27 mouse cellular contexts compared by ENCODE assay signal in the genomic region with DNA sequence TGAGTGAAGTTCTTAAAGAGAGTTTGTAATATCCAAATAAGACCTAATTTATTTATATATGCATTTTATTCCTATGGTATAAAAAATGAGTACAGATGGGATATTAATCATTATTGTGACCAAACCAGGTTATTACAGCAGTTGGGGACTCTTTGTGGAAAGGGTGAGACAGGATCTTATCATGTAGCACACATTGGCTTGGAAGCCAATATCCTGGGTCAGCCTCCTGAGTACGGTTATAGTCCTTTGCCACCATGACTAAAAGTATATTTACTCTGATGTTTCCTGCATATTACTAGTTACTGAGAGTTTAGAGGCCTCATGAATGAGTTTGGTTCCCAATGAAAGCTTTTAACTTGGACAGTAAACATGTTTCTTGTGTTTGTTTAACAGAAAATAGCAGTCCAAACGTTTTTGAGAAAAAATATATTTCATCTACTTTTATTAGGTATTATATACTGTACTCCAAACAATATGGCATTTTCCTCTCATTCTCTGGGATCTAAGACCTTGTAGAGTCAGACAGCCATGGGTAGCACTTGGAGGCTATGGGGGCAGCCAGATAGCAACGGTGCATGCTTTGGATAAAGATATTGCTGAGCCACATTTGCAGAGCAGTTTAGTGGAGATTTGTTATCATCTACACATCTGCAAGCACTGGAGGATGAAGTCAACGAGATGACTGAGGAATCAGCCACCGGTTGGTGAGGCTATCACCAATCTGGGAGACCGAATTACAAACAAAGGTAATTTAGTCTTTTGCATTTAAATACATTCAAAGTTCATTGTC.
DNase-seq lines count a peak whose midpoint lies in the region; ATAC-seq and TF ChIP-seq lines count a peak whose summit lies in the region.
"Had no signal": no experiment of that assay in that cellular context is flagged by ENCODE, and none has a peak within 500 bp of the region (broad histone marks: within the 10 kb centered on the region; RNA-seq: fewer than 3 reads in every experiment).

No protein-coding gene starts in this region.

- TF ChIP-seq POLR2A in MEL (IDR thresholded peaks at IDR 0.05; ENCODE audit: control insufficient read depth in 1 of 2, insufficient read depth in 1 of 2, low read depth in 1 of 2, low read length in 2 of 2, poor library complexity in 1 of 2): no peak

- peak; percentile 87 for ATAC-seq in liver, embryonic 11.5 days (replicated peaks; ENCODE audit: low FRiP score)
- peak; percentile 92 for ATAC-seq in liver, embryonic 14.5 days (ENCODE audit: insufficient read depth)
- ATAC-seq in liver, postnatal 0 days: peak; percentile 51
- ATAC-seq in intestine, embryonic 15.5 days: no peak
- ATAC-seq: CD4-positive, CD25-positive, alpha-beta regulatory T cell, adult 4 months; forebrain, embryonic 14.5 days; forebrain, postnatal 0 days; hindbrain, embryonic 16.5 days; Patski had no signal

- H3K36me3 ChIP-seq in MEL (ENCODE audit: control insufficient read depth in 1 of 2, insufficient read depth in 2 of 2, low read length in 2 of 2): peaks cover 0 to 10% of the 10 kb centered on the region in 2 experiments; a peak in 2 of 4 replicates
- H3K36me3 ChIP-seq in liver, embryonic 11.5 days (ENCODE audit: control insufficient read depth, insufficient read depth, low read length): no peaks in the 10 kb centered on the region
- no peaks in the 10 kb centered on the region for H3K36me3 ChIP-seq in liver, embryonic 14.5 days (replicated peaks; ENCODE audit: control insufficient read depth, insufficient read depth, low read depth)
- H3K36me3 ChIP-seq in liver, postnatal 0 days (replicated peaks; ENCODE audit: insufficient read depth, low read length): no peaks in the 10 kb centered on the region
- H3K36me3 ChIP-seq in intestine, embryonic 15.5 days: no peaks in the 10 kb centered on the region
- H3K36me3 ChIP-seq: embryonic facial prominence, embryonic 12.5 days; embryonic facial prominence, embryonic 15.5 days; heart, embryonic 12.5 days; heart, embryonic 15.5 days; hindbrain, embryonic 10.5 days; hindbrain, embryonic 13.5 days had no signal

- H3K27me3 ChIP-seq in MEL (ENCODE audit: control insufficient read depth in 1 of 2, insufficient read depth in 2 of 2, low read length in 2 of 2): no peaks in the 10 kb centered on the region
- no peaks in the 10 kb centered on the region for H3K27me3 ChIP-seq in liver, embryonic 11.5 days (replicated peaks; ENCODE audit: control insufficient read depth, insufficient read depth, low read length)
- H3K27me3 ChIP-seq in liver, embryonic 14.5 days (ENCODE audit: control insufficient read depth, insufficient read depth, low read length): no peaks in the 10 kb centered on the region
- no peaks in the 10 kb centered on the region for H3K27me3 ChIP-seq in liver, postnatal 0 days (ENCODE audit: insufficient read depth, low read length)
- H3K27me3 ChIP-seq in intestine, embryonic 15.5 days (replicated peaks): no peaks in the 10 kb centered on the region
- H3K27me3 ChIP-seq: embryonic facial prominence, embryonic 12.5 days; embryonic facial prominence, embryonic 15.5 days; heart, embryonic 12.5 days; heart, embryonic 15.5 days; hindbrain, embryonic 13.5 days; Patski had no signal

- peaks cover 3 to 9% of the 10 kb centered on the region in 2 experiments; a peak in 2 of 4 replicates for H3K4me1 ChIP-seq in MEL (ENCODE audit: control insufficient read depth in 1 of 2, insufficient read depth in 2 of 2, low read length in 2 of 2)
- no peaks in the 10 kb centered on the region for H3K4me1 ChIP-seq in liver, embryonic 11.5 days (replicated peaks; ENCODE audit: control insufficient read depth, insufficient read depth, low read length)
- peaks cover 0 to 2% of the 10 kb centered on the region in 2 experiments; a peak in 1 of 4 replicates for H3K4me1 ChIP-seq in liver, embryonic 14.5 days (replicated peaks; ENCODE audit: control insufficient read depth in 2 of 2, insufficient read depth in 2 of 2, low read length in 1 of 2)
- no peaks in the 10 kb centered on the region for H3K4me1 ChIP-seq in liver, postnatal 0 days (ENCODE audit: insufficient read depth)
- H3K4me1 ChIP-seq in intestine, embryonic 15.5 days (replicated peaks): no peaks in the 10 kb centered on the region
- H3K4me1 ChIP-seq: embryonic facial prominence, embryonic 12.5 days; embryonic facial prominence, embryonic 15.5 days; heart, embryonic 12.5 days; heart, embryonic 15.5 days had no signal

- peak; percentile 23 for DNase-seq in MEL (ENCODE audit: low read depth, low spot score)
- DNase-seq in liver, embryonic 11.5 days (ENCODE audit: low spot score): no peak
- peak in 2 of 3 experiments; percentile 22 to 35 for DNase-seq in liver, embryonic 14.5 days (ENCODE audit: low read depth in 3 of 3, low spot score in 3 of 3)
- DNase-seq in liver, postnatal 0 days: no peak
- no peak for DNase-seq in right cerebral cortex, postnatal 10 days (ENCODE audit: low spot score in 2 of 2)
- DNase-seq in layer of hippocampus, adult 9-11 months: no peak
- DNase-seq: adrenal gland, postnatal 10 days; adrenal gland, postnatal 36 days; cerebellum, adult 2 months; cerebellum, adult 9-11 months; cerebellum, postnatal 25 days; forebrain, postnatal 0 days; gastrocnemius, postnatal 10 days; gastrocnemius, postnatal 36 days; heart, postnatal 10 days; heart, postnatal 36 days had no signal

- H3K9ac ChIP-seq in MEL (ENCODE audit: control insufficient read depth, low read depth, low read length, poor library complexity, severe bottlenecking): no peak overlapping the region
- H3K9ac ChIP-seq in liver, embryonic 11.5 days (ENCODE audit: low read depth, low read length): no peak overlapping the region
- no peak overlapping the region for H3K9ac ChIP-seq in liver, embryonic 14.5 days (replicated peaks)
- no peak overlapping the region for H3K9ac ChIP-seq in liver, postnatal 0 days (replicated peaks)
- H3K9ac ChIP-seq in intestine, embryonic 15.5 days: no peak overlapping the region
- H3K9ac ChIP-seq: embryonic facial prominence, embryonic 12.5 days; embryonic facial prominence, embryonic 15.5 days; forebrain, postnatal 0 days; heart, embryonic 12.5 days; heart, embryonic 15.5 days; hindbrain, embryonic 13.5 days had no signal

- TF ChIP-seq EP300 in MEL (IDR thresholded peaks at IDR 0.05; ENCODE audit: low read depth in 1 of 2, low read length in 2 of 2): peak; percentile 6 to 55; a peak in 3 of 4 replicates
- peak; percentile 81 for TF ChIP-seq EP300 in liver, embryonic 14.5 days (IDR thresholded peaks at IDR 0.05; ENCODE audit: low read depth)
- TF ChIP-seq EP300 in liver, postnatal 0 days (IDR thresholded peaks at IDR 0.05; ENCODE audit: low read depth): 0 out of 2 replicates have a peak, but pooled peaks have one; percentile 44

- no peak overlapping the region for H3K27ac ChIP-seq in MEL (ENCODE audit: control insufficient read depth, low read depth, low read length)
- H3K27ac ChIP-seq in liver, embryonic 11.5 days (ENCODE audit: low read depth, low read length): no peak overlapping the region
- H3K27ac ChIP-seq in liver, embryonic 14.5 days: no peak overlapping the region
- no peak overlapping the region for H3K27ac ChIP-seq in liver, postnatal 0 days (ENCODE audit: low read depth)
- H3K27ac ChIP-seq in intestine, embryonic 15.5 days: no peak overlapping the region
- H3K27ac ChIP-seq: embryonic facial prominence, embryonic 12.5 days; embryonic facial prominence, embryonic 15.5 days; heart, embryonic 15.5 days; hindbrain, embryonic 10.5 days; hindbrain, embryonic 13.5 days had no signal

- no peaks in the 10 kb centered on the region for H3K9me3 ChIP-seq in MEL (replicated peaks; ENCODE audit: insufficient read depth, low read length)
- H3K9me3 ChIP-seq in liver, embryonic 11.5 days (ENCODE audit: control insufficient read depth, low read length): no peaks in the 10 kb centered on the region
- H3K9me3 ChIP-seq in liver, embryonic 14.5 days (ENCODE audit: control insufficient read depth, low read length): no peaks in the 10 kb centered on the region
- no peaks in the 10 kb centered on the region for H3K9me3 ChIP-seq in liver, postnatal 0 days (ENCODE audit: low read length)
- H3K9me3 ChIP-seq in intestine, embryonic 15.5 days: no peaks in the 10 kb centered on the region
- H3K9me3 ChIP-seq: embryonic facial prominence, embryonic 12.5 days; embryonic facial prominence, embryonic 15.5 days; heart, embryonic 12.5 days; heart, embryonic 15.5 days; hindbrain, embryonic 10.5 days; hindbrain, embryonic 13.5 days had no signal

- H3K4me2 ChIP-seq in liver, embryonic 11.5 days: no peak overlapping the region
- peak overlapping the region; percentile 13; the same call in 1 of the 2 replicates for H3K4me2 ChIP-seq in liver, embryonic 14.5 days (ENCODE audit: low read depth)
- no peak overlapping the region for H3K4me2 ChIP-seq in liver, postnatal 0 days (ENCODE audit: low read depth, low read length)
- no peak overlapping the region for H3K4me2 ChIP-seq in intestine, embryonic 15.5 days (replicated peaks)
- H3K4me2 ChIP-seq: embryonic facial prominence, embryonic 12.5 days; embryonic facial prominence, embryonic 15.5 days; heart, embryonic 12.5 days; heart, embryonic 15.5 days; hindbrain, embryonic 13.5 days had no signal

- WGBS in liver, embryonic 11.5 days: 56% methylated on average over 6 of the region's 6 CpGs
- 26% methylated on average over 6 of the region's 6 CpGs for WGBS in liver, embryonic 14.5 days (ENCODE audit: insufficient replicate concordance)
- WGBS in liver, postnatal 0 days (ENCODE audit: insufficient replicate concordance): 47% methylated on average over 6 of the region's 6 CpGs
- 66% methylated on average over 6 of the region's 6 CpGs for WGBS in intestine, embryonic 15.5 days

- H3K79me2 ChIP-seq in MEL (ENCODE audit: control insufficient read depth, insufficient read depth, low read length, poor library complexity): no peaks in the 10 kb centered on the region

- no peak for TF ChIP-seq CTCF in MEL (IDR thresholded peaks at IDR 0.05 in 2 of 3, conservative IDR thresholded peaks at IDR 0.05 in 1 of 3; ENCODE audit: control insufficient read depth in 1 of 3, insufficient read depth in 1 of 3, low read depth in 2 of 3, low read length in 3 of 3, poor library complexity in 1 of 3, severe bottlenecking in 1 of 3)
- no peak for TF ChIP-seq CTCF in liver, embryonic 14.5 days (IDR thresholded peaks at IDR 0.05; ENCODE audit: low read depth)
- TF ChIP-seq CTCF in liver, postnatal 0 days (IDR thresholded peaks at IDR 0.05; ENCODE audit: low read depth): no peak

- no peak overlapping the region for H3K4me3 ChIP-seq in MEL (ENCODE audit: control insufficient read depth in 1 of 2, insufficient read depth in 1 of 2, low read depth in 2 of 2, low read length in 2 of 2)
- H3K4me3 ChIP-seq in liver, embryonic 11.5 days (ENCODE audit: low read depth, low read length): no peak overlapping the region
- H3K4me3 ChIP-seq in liver, embryonic 14.5 days (ENCODE audit: insufficient read depth in 1 of 2, low read depth in 2 of 2, low read length in 2 of 2): no peak overlapping the region
- no peak overlapping the region for H3K4me3 ChIP-seq in liver, postnatal 0 days (ENCODE audit: low read depth, low read length)
- H3K4me3 ChIP-seq in intestine, embryonic 15.5 days (replicated peaks): no peak overlapping the region
- H3K4me3 ChIP-seq: embryonic facial prominence, embryonic 12.5 days; embryonic facial prominence, embryonic 15.5 days; heart, embryonic 12.5 days; heart, embryonic 15.5 days; hindbrain, embryonic 10.5 days; hindbrain, embryonic 13.5 days had no signal

- no peak for TF ChIP-seq RAD21 in MEL (IDR thresholded peaks at IDR 0.05; ENCODE audit: low read depth, low read length)

Comparison
In these comparisons a context has a peak if more than half of its experiments do, and no peak if none do; other contexts are left out.
1. DNase-seq: peak in MEL (single experiment) and liver, embryonic 14.5 days (2 of 3); none in liver, embryonic 11.5 days (single experiment), liver, postnatal 0 days (single experiment), right cerebral cortex, postnatal 10 days (0 of 2) and layer of hippocampus, adult 9-11 months (single experiment).